Mouse (Mus musculus): ENCODE results near the gene Mrpl23. TPM values are rescaled to one million over a fixed set of nuclear protein-coding genes. Genes with fewer than 3 reads are reported as not detected.
A peak's percentile ranks its signal among the peaks of the same experiment; 100 is the strongest.

The Mrpl23 gene
- 1 to 10 TPM; 4.8 to 7.2 TPM for total RNA-seq (2021)

DNA sequence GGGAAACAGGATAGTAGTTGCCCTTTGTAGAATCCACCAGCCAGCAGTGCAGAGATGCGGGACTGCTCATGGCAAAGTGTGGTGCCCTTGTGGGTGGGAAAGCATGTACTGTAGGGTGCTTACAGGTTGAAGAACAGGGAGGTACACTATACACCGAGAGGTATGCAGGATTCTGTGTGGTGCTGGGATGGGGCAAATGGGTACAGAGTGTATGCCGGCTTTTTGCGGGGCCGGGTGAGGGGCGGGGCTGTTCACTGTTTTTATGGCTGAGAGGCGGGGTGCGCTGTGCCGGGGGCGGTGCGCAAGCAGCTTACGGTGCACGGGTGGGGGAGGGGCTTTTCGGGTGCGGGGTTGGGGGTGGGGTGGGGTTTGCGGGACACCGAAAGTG lies at the start of gene Mrpl23:
TSS of gene Mrpl23 (plus strand) at position 16 of the 388 bp plus-strand sequence.
- no peak for DNase-seq (ENCODE audit: extremely low spot score in 1 of 2, low spot score in 2 of 2)
- intact Hi-C loops (cut with DNase I) = no loop called here

- DNase-seq (ENCODE audit: extremely low spot score in 1 of 2, low spot score in 2 of 2) = no peak
- intact Hi-C loops (cut with DNase I) = loop anchor here (5.0 to 10.0 kb wide), 2 partner anchors 92 to 189 kb away; no protein-coding TSS in a partner anchor
Measured at GRCm38 (mm10) chr7:142483136-142483535, 49.4 kb upstream of the Mrpl23 start.

DNA sequence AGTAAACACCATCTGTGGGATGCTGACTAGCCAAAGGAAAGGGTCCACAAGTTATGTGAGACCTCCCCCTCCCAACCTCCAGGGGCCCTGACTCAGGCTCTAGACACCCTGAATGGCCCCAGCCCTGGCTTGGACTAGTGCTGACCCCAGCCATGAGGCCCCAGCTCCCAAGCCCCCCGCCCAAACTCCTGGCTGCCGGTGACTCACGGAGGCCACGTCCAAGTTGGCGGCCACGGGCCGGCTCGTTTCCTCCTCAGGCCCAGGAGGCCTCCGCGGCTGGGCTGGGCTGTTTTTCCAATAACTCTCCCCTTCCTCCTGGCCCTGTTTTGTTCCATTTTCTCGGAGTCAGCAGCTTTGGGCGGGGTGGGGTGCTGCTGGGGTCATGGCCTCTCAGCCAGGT lies 47.7 kb upstream of the Mrpl23 start:
- DNase-seq (ENCODE audit: extremely low spot score in 1 of 2, low spot score in 2 of 2) = no peak
- intact Hi-C loops (cut with DNase I) = loop anchor here (5.0 to 10.0 kb wide), 2 partner anchors 90 to 188 kb away; no protein-coding TSS in a partner anchor

DNA sequence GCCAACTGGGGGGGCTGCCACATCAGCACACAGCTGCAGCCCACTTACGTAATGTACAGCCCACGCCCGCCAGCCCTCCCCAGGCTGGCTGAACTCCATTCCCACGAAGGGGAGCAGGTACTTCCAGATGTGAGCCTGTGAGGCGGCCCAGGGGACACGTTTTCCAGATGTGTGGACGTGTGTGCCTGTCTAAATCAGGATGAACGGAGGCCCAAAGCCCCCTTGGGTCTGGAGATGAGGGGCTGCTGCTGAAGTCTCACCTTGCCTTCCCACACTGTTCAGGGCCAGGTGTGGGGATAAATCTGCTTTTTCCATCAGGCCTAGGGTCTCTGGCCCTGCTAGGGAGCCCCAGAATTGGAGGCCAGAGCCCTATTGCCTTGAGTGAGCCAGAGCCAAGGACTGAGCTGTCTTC lies 45.7 kb upstream of the Mrpl23 start:
- no peak for DNase-seq (ENCODE audit: extremely low spot score in 1 of 2, low spot score in 2 of 2)
- intact Hi-C loops (cut with DNase I) = loop anchor here (10.0 kb wide), 1 partner anchor 88 kb away; no protein-coding TSS in a partner anchor

DNA sequence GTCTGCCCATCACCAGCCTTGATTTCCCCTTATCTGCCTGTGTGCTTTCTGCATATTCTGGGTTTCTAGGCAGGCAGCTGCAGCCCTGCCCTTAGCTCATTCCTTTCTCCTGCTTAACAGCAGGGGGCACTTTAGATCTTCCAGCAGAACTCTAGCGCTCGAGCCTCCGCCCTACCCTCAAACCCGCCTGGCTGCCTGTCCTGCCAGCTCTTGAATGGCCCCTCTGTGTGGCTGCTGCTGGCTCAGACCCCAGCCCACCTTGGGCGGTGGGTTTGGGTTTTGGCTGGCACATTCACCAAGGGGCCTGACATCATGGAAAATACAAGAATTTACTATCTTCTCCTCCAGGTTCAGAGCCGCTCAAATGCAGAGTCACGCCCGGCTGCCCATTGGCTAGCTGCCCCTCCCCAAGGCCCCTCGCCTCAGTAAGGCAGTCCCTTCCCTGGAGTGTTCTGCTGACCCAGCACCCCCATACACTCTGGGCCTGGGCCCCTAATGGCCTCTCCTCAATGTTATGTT lies 45.1 kb upstream of the Mrpl23 start:
- intact Hi-C loops (cut with DNase I) = loop anchor here (10.0 kb wide), 1 partner anchor 87 kb away; no protein-coding TSS in a partner anchor
- peak; percentile 43 to 73 for DNase-seq (ENCODE audit: extremely low spot score in 1 of 2, low spot score in 2 of 2)

- intact Hi-C loops (cut with DNase I) = loop anchor here (10.0 kb wide), 1 partner anchor 87 kb away; no protein-coding TSS in a partner anchor
- no peak for DNase-seq (ENCODE audit: extremely low spot score in 1 of 2, low spot score in 2 of 2)
Measured at GRCm38 (mm10) chr7:142488053-142488452, 44.4 kb upstream of the Mrpl23 start.

DNA sequence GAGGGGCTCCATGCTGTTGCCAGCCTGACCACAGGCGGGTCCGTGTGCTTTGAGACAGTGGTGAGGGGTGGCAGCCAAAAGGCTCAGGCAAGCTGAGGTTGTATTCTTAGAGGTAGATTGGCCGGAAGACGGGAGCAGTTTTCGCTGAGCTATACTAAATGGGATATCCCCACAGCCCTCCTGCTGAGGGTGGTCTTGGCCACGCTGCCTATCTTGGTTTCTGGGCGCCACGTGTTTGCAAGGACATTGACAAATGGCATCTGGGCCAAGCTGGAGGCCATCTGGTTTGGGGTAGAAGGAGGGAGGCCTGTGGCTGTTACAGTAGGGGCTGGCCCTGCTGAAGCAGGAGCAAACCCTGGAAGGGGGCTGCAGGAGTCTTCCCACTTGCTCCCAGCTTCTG lies 39.0 kb upstream of the Mrpl23 start:
- no peak for DNase-seq (ENCODE audit: extremely low spot score in 1 of 2, low spot score in 2 of 2)
- intact Hi-C loops (cut with DNase I) = no loop called here

GRCm38 (mm10) chr7:142496158-142496557 lies 36.3 kb upstream of the Mrpl23 start:
- intact Hi-C loops (cut with DNase I) = loop anchor here (5.0 kb wide), 1 partner anchor 54 kb away; the partner anchor contains the start of gene Tnni2
- no peak for DNase-seq (ENCODE audit: extremely low spot score in 1 of 2, low spot score in 2 of 2)

DNA sequence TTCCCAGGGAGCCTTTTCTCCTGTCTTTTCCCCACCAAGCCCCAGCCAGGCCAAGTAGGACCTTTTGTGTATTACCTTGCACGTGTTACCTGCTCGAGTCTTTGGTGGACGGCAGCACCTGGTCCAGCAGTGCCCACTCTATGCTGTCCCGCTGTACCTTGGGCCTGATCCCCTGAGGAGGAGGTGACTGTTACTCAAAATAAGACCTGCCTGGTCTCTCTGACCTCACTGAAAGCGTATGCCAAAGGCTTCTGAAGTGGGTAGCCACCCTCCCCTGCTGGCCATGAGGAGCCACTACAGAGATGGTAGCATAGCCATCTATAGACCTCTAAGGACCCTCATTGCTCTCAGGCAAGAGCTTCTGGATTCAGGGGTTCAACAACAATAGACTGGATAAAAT lies 35.7 kb upstream of the Mrpl23 start:
- DNase-seq (ENCODE audit: extremely low spot score in 1 of 2, low spot score in 2 of 2) = no peak
- intact Hi-C loops (cut with DNase I) = loop anchor here (5.0 kb wide), 1 partner anchor 54 kb away; the partner anchor contains the start of gene Tnni2

- DNase-seq (ENCODE audit: extremely low spot score in 1 of 2, low spot score in 2 of 2) = no peak
- intact Hi-C loops (cut with DNase I) = loop anchor here (5.0 kb wide), 1 partner anchor 55 kb away; the partner anchor contains the start of gene Tnni2
Measured at GRCm38 (mm10) chr7:142497775-142498174, 34.7 kb upstream of the Mrpl23 start.

GRCm38 (mm10) chr7:142498575-142498974 lies 33.9 kb upstream of the Mrpl23 start, which contains the start of gene Tnnt3:
TSS of gene Tnnt3 (plus strand) at chr7:142498836.
- DNase-seq (ENCODE audit: extremely low spot score in 1 of 2, low spot score in 2 of 2) = no peak
- intact Hi-C loops (cut with DNase I) = loop anchor here (5.0 kb wide), 1 partner anchor 56 kb away; the partner anchor contains the start of gene Tnni2

DNA sequence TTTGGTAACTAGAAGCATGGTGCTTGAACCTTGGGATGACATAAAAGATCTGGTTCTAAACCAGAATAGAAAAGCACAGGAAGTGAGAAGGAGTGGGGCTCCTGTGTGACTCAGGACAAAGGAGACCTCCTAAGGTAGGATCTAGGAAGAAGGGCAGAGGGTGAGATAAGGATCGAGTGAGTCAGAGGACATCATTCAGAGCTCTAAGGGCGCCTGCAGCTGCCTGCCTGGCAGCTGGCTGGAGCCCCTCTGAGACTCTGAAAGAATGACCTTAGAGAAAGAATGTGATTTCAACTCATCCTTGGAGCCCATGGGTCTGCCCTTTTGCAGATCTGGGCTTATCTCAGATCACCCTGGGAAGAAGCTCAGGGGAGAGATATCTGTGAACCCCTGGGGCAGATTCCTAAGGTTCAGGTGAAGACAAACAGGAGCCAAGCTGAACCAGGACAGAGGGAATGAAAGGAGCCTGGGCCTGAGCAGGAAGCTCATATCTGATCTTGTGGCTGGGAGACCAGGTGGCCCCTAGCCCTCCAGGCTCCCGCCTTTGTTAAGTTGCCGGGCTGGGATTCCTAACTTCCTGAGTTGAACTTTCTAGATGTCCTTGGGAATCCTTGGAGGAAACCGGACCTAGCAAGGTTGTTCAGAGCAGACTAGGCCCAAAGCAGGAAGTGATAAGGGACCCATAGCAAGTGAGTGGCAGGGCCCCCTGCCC lies 33.3 kb upstream of the Mrpl23 start:
- intact Hi-C loops (cut with DNase I) = loop anchor here (5.0 kb wide), 1 partner anchor 57 kb away; the partner anchor contains the start of gene Tnni2
- DNase-seq (ENCODE audit: extremely low spot score in 1 of 2, low spot score in 2 of 2) = no peak

- DNase-seq (ENCODE audit: extremely low spot score in 1 of 2, low spot score in 2 of 2) = no peak
- intact Hi-C loops (cut with DNase I) = no loop called here
Measured at GRCm38 (mm10) chr7:142500032-142500431, 32.5 kb upstream of the Mrpl23 start.

DNA sequence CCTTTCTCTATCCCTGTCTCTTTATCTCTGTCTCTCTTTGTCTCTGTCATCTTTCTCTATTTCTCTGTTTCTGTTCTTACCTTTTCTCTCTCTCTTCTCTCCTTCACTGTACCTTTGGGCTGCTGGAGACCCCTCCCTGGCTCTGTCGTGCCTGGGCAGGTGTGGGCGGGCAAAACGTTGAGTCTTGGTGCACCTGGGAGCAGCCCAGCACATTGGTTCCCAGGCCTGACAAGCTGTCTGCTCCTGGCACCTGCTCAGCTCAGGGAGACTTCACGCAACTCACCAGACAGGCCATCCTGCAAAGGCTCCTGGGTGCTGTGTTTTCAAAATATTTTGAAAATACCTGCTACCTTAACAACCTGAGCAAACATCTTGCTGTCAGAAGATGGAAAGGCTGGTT lies 29.3 kb upstream of the Mrpl23 start:
- no peak for DNase-seq (ENCODE audit: extremely low spot score in 1 of 2, low spot score in 2 of 2)
- intact Hi-C loops (cut with DNase I) = no loop called here

GRCm38 (mm10) chr7:142505942-142506341 lies 26.5 kb upstream of the Mrpl23 start:
- intact Hi-C loops (cut with DNase I) = no loop called here

DNA sequence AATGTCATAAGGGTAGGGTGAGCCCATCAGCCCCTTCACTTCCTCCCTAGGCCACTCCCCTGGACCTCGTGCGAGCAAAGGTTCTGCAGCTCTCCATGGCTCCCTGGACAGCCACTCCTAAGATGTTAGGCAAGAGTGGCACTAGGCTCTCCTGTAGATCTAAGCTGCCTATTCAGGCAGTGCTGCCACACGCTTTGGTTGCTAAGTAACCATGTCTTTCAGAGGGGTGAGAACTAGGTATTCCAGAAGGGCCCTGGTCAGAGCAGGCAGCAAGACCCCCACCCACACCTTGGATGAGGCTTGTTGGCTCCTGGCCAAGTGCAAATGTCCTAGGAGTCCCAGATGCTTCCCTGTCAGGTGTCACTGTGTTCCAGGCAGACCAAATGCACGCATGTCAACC lies 26.0 kb upstream of the Mrpl23 start:
- no peak for DNase-seq (ENCODE audit: extremely low spot score in 1 of 2, low spot score in 2 of 2)
- intact Hi-C loops (cut with DNase I) = no loop called here

More at GRCm38 (mm10) chr7:142505942-142506341, 26.5 kb upstream of the Mrpl23 start:
- DNase-seq (ENCODE audit: extremely low spot score in 1 of 2, low spot score in 2 of 2) = peak in 1 of 2 experiments; percentile 37

- DNase-seq (ENCODE audit: extremely low spot score in 1 of 2, low spot score in 2 of 2) = no peak
- intact Hi-C loops (cut with DNase I) = no loop called here
Measured at GRCm38 (mm10) chr7:142507453-142507852, 25.0 kb upstream of the Mrpl23 start.

DNA sequence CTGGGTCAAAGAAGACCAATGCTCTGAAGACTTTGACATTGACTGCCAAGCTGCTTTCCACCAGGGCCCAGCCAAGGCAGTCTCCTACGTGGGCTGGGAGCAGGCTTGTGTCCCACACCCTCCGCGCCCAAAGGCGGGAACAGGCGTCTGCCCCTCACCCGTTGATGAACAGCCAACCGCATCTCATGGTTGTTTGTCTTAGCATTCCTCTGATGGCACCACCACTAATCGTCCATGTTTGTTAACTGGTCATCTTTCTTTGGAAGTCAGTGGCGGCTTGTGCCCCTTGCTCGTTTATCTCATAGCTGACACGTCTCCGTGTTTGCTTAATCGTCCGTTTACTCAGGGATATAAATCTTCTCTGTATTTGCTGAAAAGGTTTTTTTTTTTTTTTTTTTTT lies 23.0 kb upstream of the Mrpl23 start:
- intact Hi-C loops (cut with DNase I) = no loop called here
- no peak for DNase-seq (ENCODE audit: extremely low spot score in 1 of 2, low spot score in 2 of 2)

GRCm38 (mm10) chr7:142510021-142510777 lies 22.3 kb upstream of the Mrpl23 start:
- intact Hi-C loops (cut with DNase I) = no loop called here
- DNase-seq (ENCODE audit: extremely low spot score in 1 of 2, low spot score in 2 of 2) = peak in 1 of 2 experiments; percentile 41
